Mouse (Mus musculus): ENCODE measurements at regions not wholly inside any gene's neighbourhood (a gene's known extent, or its start where the extent isn't known, plus 50 kb on each side); places are given as distances from the start of the nearest gene placed in this dataset.

DNA sequence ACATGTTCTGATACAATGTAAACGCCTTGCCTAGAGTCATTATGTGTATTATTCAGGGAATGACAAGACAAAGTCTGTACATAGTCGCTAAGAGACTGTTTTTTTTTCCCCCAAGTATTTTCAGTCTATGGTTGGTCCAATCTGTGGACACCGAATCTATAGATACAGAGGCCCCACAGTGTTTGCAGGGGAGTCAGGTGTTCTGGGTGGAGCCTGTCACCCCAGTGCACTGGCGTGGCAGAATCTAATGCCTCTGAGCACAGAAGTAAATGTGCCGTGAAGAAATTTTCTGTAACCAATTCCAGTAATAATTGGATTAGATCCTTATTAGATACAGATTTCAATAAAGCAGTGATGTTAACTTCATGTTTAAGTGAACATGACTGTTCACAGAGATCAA lies 1130.1 kb upstream of the Gulo start:
- no peak for DNase-seq

DNA sequence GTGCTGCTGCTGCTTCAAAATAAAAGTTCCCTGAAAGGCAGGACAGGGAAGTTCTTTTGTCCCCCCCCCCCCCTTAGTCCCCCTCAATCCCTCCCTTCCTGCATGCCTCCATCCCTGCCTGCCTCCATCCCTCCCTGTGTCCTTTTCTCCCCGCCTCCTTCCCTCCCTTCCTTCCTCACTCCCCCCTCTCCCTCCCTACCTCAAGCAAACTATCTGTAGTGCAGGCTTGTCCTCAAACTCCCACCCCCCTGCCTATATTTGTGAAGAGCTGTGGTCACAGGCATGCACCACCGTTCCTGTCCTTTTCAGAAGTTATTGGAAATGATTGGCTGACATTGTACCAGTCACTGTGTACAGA lies 1127.1 kb upstream of the Gulo start:
- DNase-seq: no peak

DNA sequence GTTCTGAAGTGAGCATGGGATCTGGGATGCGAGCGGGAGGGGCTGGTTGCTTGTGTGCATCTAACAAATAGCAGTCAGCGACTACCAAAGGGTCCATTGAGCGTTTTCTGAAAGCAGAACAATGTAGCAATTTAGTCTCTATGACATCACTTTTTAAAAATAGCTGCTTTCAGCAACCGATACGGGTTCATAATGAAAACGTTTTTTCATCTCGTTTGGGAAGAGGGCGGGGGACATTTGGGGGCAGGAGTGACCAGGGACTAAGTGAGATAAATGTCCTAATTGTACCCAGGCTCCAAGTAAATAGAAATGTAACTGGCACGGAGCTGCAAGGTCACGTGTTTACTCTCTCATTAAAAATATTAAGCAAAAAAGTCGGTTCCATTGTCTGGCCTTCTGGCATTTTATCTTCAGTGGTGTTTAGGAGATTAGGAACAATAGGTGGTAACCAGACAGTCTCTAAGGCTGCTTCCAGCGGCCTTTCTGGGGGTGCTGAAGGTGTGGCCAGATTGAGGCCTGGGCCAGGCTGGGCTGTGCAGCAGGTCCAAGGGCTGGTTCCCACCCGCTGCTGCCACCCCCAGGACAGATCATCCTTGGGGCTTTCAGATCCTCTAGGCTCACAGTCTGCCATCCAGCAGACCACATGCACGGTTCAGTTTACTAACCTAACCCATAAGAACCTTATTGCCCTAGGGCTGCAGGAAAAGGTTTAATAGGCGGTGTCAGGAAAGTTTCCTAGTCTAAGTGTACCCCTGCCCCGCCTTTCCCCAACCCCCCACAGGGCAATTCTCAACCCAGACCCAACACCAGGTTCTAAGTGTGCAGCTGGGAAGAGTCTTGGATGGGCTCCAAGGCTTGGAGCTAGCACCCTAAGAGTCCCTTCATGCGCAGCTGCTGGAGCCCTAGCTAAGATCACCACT lies 1126.5 kb upstream of the Gulo start:
- peak; percentile 83 for DNase-seq

DNA sequence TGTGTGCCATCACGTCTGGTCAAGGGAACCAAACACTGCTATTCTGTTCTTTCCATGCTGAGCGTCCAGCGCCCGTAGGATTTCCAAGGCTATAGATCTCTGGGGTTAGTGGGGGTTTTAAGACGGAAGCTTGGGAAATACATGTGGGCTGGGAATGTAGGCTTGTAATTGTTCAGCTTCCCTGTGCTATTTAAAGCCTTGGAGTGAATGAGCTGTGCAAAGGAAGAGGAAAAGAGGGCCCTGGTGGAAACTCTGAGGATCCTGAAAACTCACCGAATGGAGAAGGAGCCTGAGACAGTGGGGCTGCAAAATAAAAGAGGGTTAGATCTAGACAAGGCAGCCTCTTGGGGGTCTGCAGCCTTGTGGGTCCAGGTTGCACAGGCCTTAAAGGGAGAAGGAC lies 1124.2 kb upstream of the Gulo start:
- DNase-seq: no peak

DNA sequence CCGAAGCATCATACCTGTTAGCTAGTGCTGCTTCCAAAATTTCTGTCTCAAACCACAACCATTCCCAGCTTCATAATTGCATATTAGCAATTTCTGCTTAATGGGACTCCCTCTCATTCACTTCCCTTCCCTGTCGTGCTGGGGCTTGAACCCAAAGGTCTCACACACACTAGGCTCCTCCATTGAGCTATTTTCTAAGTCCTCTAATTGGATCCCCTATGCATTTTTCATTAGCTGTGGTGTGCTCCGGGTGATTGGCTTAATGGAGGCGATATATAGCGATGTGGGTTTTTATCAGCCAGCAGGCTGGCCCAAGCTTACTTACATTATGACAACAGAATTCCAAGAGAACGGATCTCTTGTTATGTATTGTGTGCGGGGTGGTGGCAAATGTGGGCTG lies 1118.1 kb upstream of the Gulo start:
- DNase-seq: no peak

DNA sequence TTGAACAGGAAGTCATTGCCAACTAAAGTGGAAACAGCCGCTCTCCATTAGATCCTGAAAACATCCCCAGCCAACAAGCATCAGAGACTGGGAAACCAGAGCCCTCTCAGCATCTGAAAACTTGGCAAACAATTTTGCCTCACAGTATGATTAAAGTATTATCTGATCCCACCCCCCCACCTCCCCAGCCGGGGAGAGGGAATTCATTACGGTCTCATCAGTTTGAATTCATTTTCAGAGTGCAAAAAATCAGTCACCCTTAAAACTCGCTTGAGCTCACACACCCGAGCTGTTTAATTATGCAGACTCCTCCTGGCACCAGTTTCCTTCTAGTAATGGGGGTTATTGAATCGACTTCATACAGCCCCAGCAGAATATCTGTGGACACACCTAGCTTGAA lies 1117.2 kb upstream of the Gulo start:
- no peak for DNase-seq

DNA sequence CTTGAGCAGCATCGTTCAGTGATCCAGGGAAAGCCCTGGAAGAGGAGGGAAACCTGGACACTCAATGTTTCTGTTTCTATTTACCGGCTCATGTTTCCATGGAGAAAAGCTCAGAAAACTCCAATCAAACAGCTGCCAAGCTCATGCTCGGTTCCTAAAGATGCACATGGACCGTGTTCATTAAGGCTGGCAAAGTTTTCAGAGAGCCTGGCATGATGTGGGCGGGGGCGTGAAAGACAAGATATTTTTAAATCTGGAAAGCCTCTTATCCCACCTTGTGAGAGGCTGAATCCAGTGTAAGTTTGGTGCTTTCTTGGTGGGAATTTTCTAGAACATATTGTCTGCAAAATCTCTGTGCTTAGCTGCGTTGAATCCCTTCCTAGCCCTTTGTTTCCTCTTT lies 1114.3 kb upstream of the Gulo start:
- DNase-seq: no peak
